Comparison of ENCODE assay signal across 30 mouse cellular contexts in the genomic region with DNA sequence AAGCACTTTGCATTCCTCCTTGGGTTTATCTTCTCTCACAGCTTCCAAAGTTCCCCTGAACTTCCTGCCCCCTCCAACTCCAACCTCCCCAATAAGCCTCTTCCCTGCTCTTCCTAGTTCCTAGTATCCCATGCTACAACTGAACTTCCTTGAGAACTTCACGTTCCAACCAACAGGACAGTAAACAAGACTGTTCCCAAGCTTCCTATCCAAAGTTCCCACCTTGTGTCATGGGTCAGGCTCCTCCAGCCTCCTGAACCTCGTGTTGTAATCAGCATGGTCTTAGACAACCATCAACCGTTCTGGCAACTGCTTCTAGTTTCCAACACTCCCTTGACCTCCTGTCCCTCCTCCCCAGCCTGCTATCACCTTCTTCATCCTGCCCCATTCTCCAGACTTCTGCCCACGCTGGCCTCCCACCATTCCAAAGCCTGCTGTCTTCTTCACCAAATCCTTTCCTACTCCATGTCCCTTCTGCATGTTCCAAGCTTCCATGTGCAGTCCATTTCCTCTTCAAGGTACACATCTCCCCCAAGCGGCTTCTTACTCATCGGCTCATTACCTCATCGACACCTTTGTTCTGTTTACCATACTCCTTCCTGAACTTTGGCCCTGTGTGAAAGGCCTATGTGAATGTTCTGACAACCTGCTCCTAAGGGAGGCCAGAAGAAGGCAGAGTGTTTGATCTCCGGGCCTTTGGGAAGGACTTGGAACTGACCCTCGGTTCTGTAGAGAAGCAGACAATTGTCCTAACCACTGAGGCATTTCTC. TPM values are rescaled to one million over a fixed set of nuclear protein-coding genes. Genes with fewer than 3 reads are reported as not detected.
A peak's percentile ranks its signal among the peaks of the same experiment; 100 is the strongest.
DNase-seq lines count a peak whose midpoint lies in the region; ATAC-seq and TF ChIP-seq lines count a peak whose summit lies in the region.
"Had no signal": no experiment of that assay in that cellular context is flagged by ENCODE, and none has a peak within 500 bp of the region (broad histone marks: within the 10 kb centered on the region; RNA-seq: fewer than 3 reads in every experiment).

No protein-coding gene starts in this region.

- no peak for TF ChIP-seq POLR2A in small intestine, adult 2 months (IDR thresholded peaks at IDR 0.05; ENCODE audit: low read depth, low read length)

- H3K4me1 ChIP-seq in intestine, embryonic 16.5 days (ENCODE audit: control insufficient read depth, insufficient read depth, low read length) = no peaks in the 10 kb centered on the region
- no peaks in the 10 kb centered on the region for H3K4me1 ChIP-seq in intestine, embryonic 15.5 days (replicated peaks)
- no peaks in the 10 kb centered on the region for H3K4me1 ChIP-seq in liver, postnatal 0 days (ENCODE audit: insufficient read depth)
- no peaks in the 10 kb centered on the region for H3K4me1 ChIP-seq in liver, embryonic 11.5 days (replicated peaks; ENCODE audit: control insufficient read depth, insufficient read depth, low read length)
- peaks cover 8% of the 10 kb centered on the region; the same call in 1 of the 2 replicates for H3K4me1 ChIP-seq in small intestine, adult 2 months (ENCODE audit: control insufficient read depth, insufficient read depth, insufficient read length, low read length)
- no peaks in the 10 kb centered on the region for H3K4me1 ChIP-seq in midbrain, embryonic 11.5 days (ENCODE audit: control insufficient read depth, insufficient read depth, low read length)
- H3K4me1 ChIP-seq: embryonic facial prominence, embryonic 10.5 days; embryonic facial prominence, embryonic 13.5 days; forebrain, embryonic 12.5 days; forebrain, embryonic 15.5 days; heart, embryonic 10.5 days; heart, embryonic 13.5 days had no signal

- 79% methylated on average over 9 of the region's 9 CpGs for WGBS in intestine, embryonic 16.5 days
- 76% methylated on average over 9 of the region's 9 CpGs for WGBS in intestine, embryonic 15.5 days
- WGBS in liver, postnatal 0 days (ENCODE audit: insufficient replicate concordance) = 65% methylated on average over 9 of the region's 9 CpGs
- 73% methylated on average over 9 of the region's 9 CpGs for WGBS in liver, embryonic 11.5 days
- WGBS in small intestine, adult 2 months = 42% methylated on average over 9 of the region's 9 CpGs
- WGBS in midbrain, embryonic 11.5 days = 81% methylated on average over 9 of the region's 9 CpGs

- H3K9me3 ChIP-seq in intestine, embryonic 16.5 days (ENCODE audit: control insufficient read depth, low read length) = no peaks in the 10 kb centered on the region
- no peaks in the 10 kb centered on the region for H3K9me3 ChIP-seq in intestine, embryonic 15.5 days
- H3K9me3 ChIP-seq in liver, postnatal 0 days (ENCODE audit: low read length) = no peaks in the 10 kb centered on the region
- no peaks in the 10 kb centered on the region for H3K9me3 ChIP-seq in liver, embryonic 11.5 days (ENCODE audit: control insufficient read depth, low read length)
- no peaks in the 10 kb centered on the region for H3K9me3 ChIP-seq in midbrain, embryonic 11.5 days (ENCODE audit: control insufficient read depth, low read length)
- H3K9me3 ChIP-seq: embryonic facial prominence, embryonic 13.5 days; forebrain, embryonic 15.5 days; heart, embryonic 10.5 days; heart, embryonic 13.5 days had no signal

- no peak for TF ChIP-seq EP300 in liver, postnatal 0 days (IDR thresholded peaks at IDR 0.05; ENCODE audit: low read depth)

- no peak overlapping the region for H3K4me2 ChIP-seq in intestine, embryonic 16.5 days (ENCODE audit: low read depth, low read length)
- no peak overlapping the region for H3K4me2 ChIP-seq in intestine, embryonic 15.5 days (replicated peaks)
- H3K4me2 ChIP-seq in liver, postnatal 0 days (ENCODE audit: low read depth, low read length) = no peak overlapping the region
- no peak overlapping the region for H3K4me2 ChIP-seq in liver, embryonic 11.5 days
- H3K4me2 ChIP-seq in midbrain, embryonic 11.5 days = no peak overlapping the region
- H3K4me2 ChIP-seq: embryonic facial prominence, embryonic 13.5 days; forebrain, embryonic 12.5 days; forebrain, embryonic 15.5 days; heart, embryonic 13.5 days; hindbrain, embryonic 14.5 days had no signal

- no peaks in the 10 kb centered on the region for H3K27me3 ChIP-seq in intestine, embryonic 16.5 days (replicated peaks; ENCODE audit: control insufficient read depth, insufficient read depth, low read length)
- H3K27me3 ChIP-seq in intestine, embryonic 15.5 days (replicated peaks) = no peaks in the 10 kb centered on the region
- H3K27me3 ChIP-seq in liver, postnatal 0 days (ENCODE audit: insufficient read depth, low read length) = peaks cover 7% of the 10 kb centered on the region; the same call in 1 of the 2 replicates
- no peaks in the 10 kb centered on the region; the same call in 1 of the 2 replicates for H3K27me3 ChIP-seq in liver, embryonic 11.5 days (replicated peaks; ENCODE audit: control insufficient read depth, insufficient read depth, low read length)
- H3K27me3 ChIP-seq in small intestine, adult 2 months (ENCODE audit: control insufficient read depth, insufficient read depth, low read length) = no peaks in the 10 kb centered on the region
- no peaks in the 10 kb centered on the region for H3K27me3 ChIP-seq in midbrain, embryonic 11.5 days (ENCODE audit: control insufficient read depth, insufficient read depth, low read length)
- H3K27me3 ChIP-seq: embryonic facial prominence, embryonic 13.5 days; forebrain, embryonic 12.5 days; forebrain, embryonic 15.5 days had no signal

- no peak overlapping the region for H3K4me3 ChIP-seq in intestine, embryonic 16.5 days (ENCODE audit: low read length)
- H3K4me3 ChIP-seq in intestine, embryonic 15.5 days (replicated peaks) = no peak overlapping the region
- no peak overlapping the region for H3K4me3 ChIP-seq in liver, postnatal 0 days (ENCODE audit: low read depth, low read length)
- H3K4me3 ChIP-seq in liver, embryonic 11.5 days (ENCODE audit: low read depth, low read length) = no peak overlapping the region
- H3K4me3 ChIP-seq in small intestine, adult 2 months (ENCODE audit: low read depth, low read length) = no peak overlapping the region
- no peak overlapping the region for H3K4me3 ChIP-seq in midbrain, embryonic 11.5 days (ENCODE audit: low read depth, low read length)
- H3K4me3 ChIP-seq: embryonic facial prominence, embryonic 10.5 days; embryonic facial prominence, embryonic 13.5 days; erythroblast, embryonic 14.5 days; forebrain, embryonic 12.5 days; forebrain, embryonic 15.5 days; heart, adult 2 months; heart, embryonic 10.5 days; heart, embryonic 13.5 days had no signal

- no peak overlapping the region for H3K9ac ChIP-seq in intestine, embryonic 16.5 days (ENCODE audit: low read depth, low read length)
- H3K9ac ChIP-seq in intestine, embryonic 15.5 days = no peak overlapping the region
- H3K9ac ChIP-seq in liver, postnatal 0 days (replicated peaks) = no peak overlapping the region
- no peak overlapping the region for H3K9ac ChIP-seq in liver, embryonic 11.5 days (ENCODE audit: low read depth, low read length)
- no peak overlapping the region for H3K9ac ChIP-seq in midbrain, embryonic 11.5 days (ENCODE audit: low read length)
- H3K9ac ChIP-seq: embryonic facial prominence, embryonic 13.5 days; forebrain, embryonic 12.5 days; forebrain, embryonic 15.5 days; heart, embryonic 13.5 days; hindbrain, embryonic 14.5 days had no signal

- no peak for DNase-seq in liver, postnatal 0 days
- DNase-seq in liver, embryonic 11.5 days (ENCODE audit: low spot score) = no peak
- no peak for DNase-seq in gastrocnemius, adult 18-20 months (ENCODE audit: low spot score)
- no peak for DNase-seq in midbrain, embryonic 11.5 days (ENCODE audit: low spot score, missing footprints)
- DNase-seq: adrenal gland, postnatal 14 days; cerebellum, adult 11 months; cerebellum, adult 8-10 months; cerebellum, postnatal 10 days; cerebellum, postnatal 36 days; embryo, embryonic 11 days; gastrocnemius, postnatal 10 days; gastrocnemius, postnatal 36 days; heart, adult 2 months; heart, postnatal 14 days; heart, postnatal 4 days had no signal

- ATAC-seq in intestine, embryonic 16.5 days = peak; percentile 63
- no peak; the same call in 1 of the 2 replicates for ATAC-seq in intestine, embryonic 15.5 days
- peak; percentile 57 for ATAC-seq in liver, postnatal 0 days
- ATAC-seq in liver, embryonic 11.5 days (replicated peaks; ENCODE audit: low FRiP score) = no peak
- no peak for ATAC-seq in midbrain, embryonic 11.5 days (ENCODE audit: low FRiP score)
- ATAC-seq: activated CD4-positive, CD25-positive, alpha-beta regulatory T cell, adult 4 months; forebrain, embryonic 15.5 days had no signal

- H3K36me3 ChIP-seq in intestine, embryonic 16.5 days (ENCODE audit: control insufficient read depth, insufficient read depth, low read length) = no peaks in the 10 kb centered on the region
- H3K36me3 ChIP-seq in intestine, embryonic 15.5 days = no peaks in the 10 kb centered on the region
- H3K36me3 ChIP-seq in liver, postnatal 0 days (replicated peaks; ENCODE audit: insufficient read depth, low read length) = no peaks in the 10 kb centered on the region
- H3K36me3 ChIP-seq in liver, embryonic 11.5 days (ENCODE audit: control insufficient read depth, insufficient read depth, low read length) = no peaks in the 10 kb centered on the region
- H3K36me3 ChIP-seq in small intestine, adult 2 months (ENCODE audit: control insufficient read depth, insufficient read depth, low read length) = no peaks in the 10 kb centered on the region
- H3K36me3 ChIP-seq in midbrain, embryonic 11.5 days (ENCODE audit: control insufficient read depth, insufficient read depth, low read length) = no peaks in the 10 kb centered on the region
- H3K36me3 ChIP-seq: embryonic facial prominence, embryonic 10.5 days; embryonic facial prominence, embryonic 13.5 days; forebrain, embryonic 12.5 days; forebrain, embryonic 15.5 days; heart, embryonic 10.5 days; heart, embryonic 13.5 days had no signal

- TF ChIP-seq CTCF in liver, postnatal 0 days (IDR thresholded peaks at IDR 0.05; ENCODE audit: low read depth) = no peak
- TF ChIP-seq CTCF in small intestine, adult 2 months (IDR thresholded peaks at IDR 0.05; ENCODE audit: extremely low read depth, insufficient read length, insufficient replicate concordance, low read depth, low read length) = no peak

- H3K27ac ChIP-seq in intestine, embryonic 16.5 days (ENCODE audit: low read length) = no peak overlapping the region
- no peak overlapping the region for H3K27ac ChIP-seq in intestine, embryonic 15.5 days
- no peak overlapping the region for H3K27ac ChIP-seq in liver, postnatal 0 days (ENCODE audit: low read depth)
- H3K27ac ChIP-seq in liver, embryonic 11.5 days (ENCODE audit: low read depth, low read length) = no peak overlapping the region
- peak overlapping the region; percentile 66 for H3K27ac ChIP-seq in small intestine, adult 2 months (ENCODE audit: insufficient read depth, low read depth, low read length)
- H3K27ac ChIP-seq in midbrain, embryonic 11.5 days (ENCODE audit: low read depth, low read length) = no peak overlapping the region
- H3K27ac ChIP-seq: embryonic facial prominence, embryonic 10.5 days; embryonic facial prominence, embryonic 13.5 days; forebrain, embryonic 12.5 days; forebrain, embryonic 15.5 days; heart, adult 2 months; heart, embryonic 10.5 days; heart, embryonic 13.5 days; hindbrain, embryonic 14.5 days had no signal

RNA-seq across cellular contexts. Expression of a gene that starts 24.0 kb away (rescaled TPM):
- 35.4 TPM in 2 replicates for polyA plus RNA-seq in intestine, embryonic 16.5 days (2015; fragmentation: Nextera tagmentation; extraction: Ambion mirVana)
- 46.8 and 47.3 TPM in 2 replicates for polyA plus RNA-seq in intestine, embryonic 15.5 days (2015; fragmentation: Nextera tagmentation; extraction: Ambion mirVana)
- 9.3 and 10.2 TPM in 2 replicates for polyA plus RNA-seq in liver, postnatal 0 days (2015; fragmentation: Nextera tagmentation; extraction: Ambion mirVana)
- polyA plus RNA-seq in liver, embryonic 11.5 days (2014; fragmentation: Nextera tagmentation; extraction: Ambion mirVana) = 19.9 and 20.0 TPM in 2 replicates
- polyA plus RNA-seq in small intestine, adult 2 months (2012; rRNA removed) = 23.9 and 33.9 TPM in 2 replicates
- total RNA-seq in gastrocnemius, adult 18-20 months (2021) = 10 to 100 TPM; 47.1 to 57.3 TPM
- 74.0 and 80.3 TPM in 2 replicates for polyA plus RNA-seq in midbrain, embryonic 11.5 days (2014; fragmentation: Nextera tagmentation; extraction: Ambion mirVana)

RNA-seq across cellular contexts. Expression of a gene that starts 30.4 kb away (rescaled TPM):
- polyA plus RNA-seq in intestine, embryonic 16.5 days (2015; fragmentation: Nextera tagmentation; extraction: Ambion mirVana) = 0.12 TPM in 1 of 2 replicates, not detected in the other
- 0.10 and 0.11 TPM in 2 replicates for polyA plus RNA-seq in intestine, embryonic 15.5 days (2015; fragmentation: Nextera tagmentation; extraction: Ambion mirVana)
- polyA plus RNA-seq in liver, postnatal 0 days (2015; fragmentation: Nextera tagmentation; extraction: Ambion mirVana) = 0.12 and 0.24 TPM in 2 replicates
- polyA plus RNA-seq in liver, embryonic 11.5 days (2014; fragmentation: Nextera tagmentation; extraction: Ambion mirVana) = 0.19 and 0.21 TPM in 2 replicates
- polyA plus RNA-seq in small intestine, adult 2 months (2012; rRNA removed) = not detected in 2 replicates
- not detected for total RNA-seq in gastrocnemius, adult 18-20 months (2021)
- polyA plus RNA-seq in midbrain, embryonic 11.5 days (2014; fragmentation: Nextera tagmentation; extraction: Ambion mirVana) = 0.27 and 0.37 TPM in 2 replicates
- total RNA-seq: adrenal gland, postnatal 14 days; adrenal gland, postnatal 4 days; gastrocnemius, postnatal 10 days; gastrocnemius, postnatal 36 days; granulocyte monocyte progenitor cell, adult 5-6 weeks; heart, adult 2 months; heart, postnatal 14 days; heart, postnatal 4 days had no signal
- polyA plus RNA-seq: activated CD4-positive, CD25-positive, alpha-beta regulatory T cell, adult 4 months; erythroblast, embryonic 14.5 days; heart, adult 2 months; hindbrain, embryonic 11.5 days had no signal

RNA-seq across cellular contexts. Expression of a gene that starts 50.7 kb away (rescaled TPM):
- 43.8 and 44.8 TPM in 2 replicates for polyA plus RNA-seq in intestine, embryonic 16.5 days (2015; fragmentation: Nextera tagmentation; extraction: Ambion mirVana)
- polyA plus RNA-seq in intestine, embryonic 15.5 days (2015; fragmentation: Nextera tagmentation; extraction: Ambion mirVana) = 48.5 and 52.1 TPM in 2 replicates
- 9.1 and 9.4 TPM in 2 replicates for polyA plus RNA-seq in liver, postnatal 0 days (2015; fragmentation: Nextera tagmentation; extraction: Ambion mirVana)
- polyA plus RNA-seq in liver, embryonic 11.5 days (2014; fragmentation: Nextera tagmentation; extraction: Ambion mirVana) = 16.4 and 21.2 TPM in 2 replicates
- polyA plus RNA-seq in small intestine, adult 2 months (2012; rRNA removed) = 33.9 and 49.8 TPM in 2 replicates
- total RNA-seq in gastrocnemius, adult 18-20 months (2021) = 10 to 100 TPM; 63.3 to 64.5 TPM
- polyA plus RNA-seq in midbrain, embryonic 11.5 days (2014; fragmentation: Nextera tagmentation; extraction: Ambion mirVana) = 85.0 and 98.1 TPM in 2 replicates

Comparison
In these comparisons a context has a peak if more than half of its experiments do, and no peak if none do; other contexts are left out.
1. ATAC-seq: peak in intestine, embryonic 16.5 days (single experiment) and liver, postnatal 0 days (single experiment); none in intestine, embryonic 15.5 days (single experiment), liver, embryonic 11.5 days (single experiment) and midbrain, embryonic 11.5 days (single experiment).